Mouse (Mus musculus) ES-Bruce4 (cell line): ENCODE measurements at regions not wholly inside any gene's neighbourhood (a gene's known extent, or its start where the extent isn't known, plus 50 kb on each side); places are given as distances from the start of the nearest gene placed in this dataset.

Experiments used
- H3K27ac ChIP-seq: 2 replicates; pipeline ENCODE4 v1.5.1; 2012; ENCODE audit warnings: low read length, inconsistent platforms; ENCODE audit not compliant: insufficient read depth
- H3K27me3 ChIP-seq: 2 replicates; pipeline ENCODE4 v1.6.1; 2012; ENCODE audit warnings: mild to moderate bottlenecking, low read length, inconsistent platforms; ENCODE audit not compliant: control insufficient read depth, poor library complexity, insufficient read depth, severe bottlenecking
- H3K36me3 ChIP-seq: 2 replicates; pipeline ENCODE4 v1.6.1; 2012; ENCODE audit warnings: inconsistent platforms, mild to moderate bottlenecking, low read length, moderate library complexity; ENCODE audit not compliant: control insufficient read depth, poor library complexity, insufficient read depth, severe bottlenecking
- H3K4me1 ChIP-seq: one replicate; pipeline ENCODE4 v1.8.1; 2011; ENCODE audit warnings: low read length; ENCODE audit not compliant: control insufficient read depth, insufficient read depth
- H3K4me3 ChIP-seq: 2 replicates; pipeline ENCODE4 v1.5.1; 2011; ENCODE audit warnings: low read depth, mild to moderate bottlenecking, low read length
- H3K9ac ChIP-seq: 2 replicates; pipeline ENCODE4 v1.6.1; 2012; ENCODE audit warnings: low read depth, mild to moderate bottlenecking, inconsistent platforms; ENCODE audit not compliant: poor library complexity, severe bottlenecking
- H3K9me3 ChIP-seq: replicated peaks from 2 replicates; pipeline ENCODE4 v1.6.1; 2012; ENCODE audit warnings: mild to moderate bottlenecking, low read length, inconsistent platforms; ENCODE audit not compliant: control insufficient read depth, poor library complexity, insufficient read depth, severe bottlenecking
- CTCF ChIP-seq: IDR thresholded peaks from one replicate; pipeline ENCODE4 v1.8.1; 2011; ENCODE audit warnings: low read depth, low read length
- EP300 ChIP-seq: IDR thresholded peaks from 2 replicates; pipeline ENCODE4 v1.6.1; 2011; ENCODE audit warnings: low read depth, low read length; ENCODE audit not compliant: insufficient read depth
- POLR2A ChIP-seq: IDR thresholded peaks from one replicate; pipeline ENCODE4 v1.8.1; 2011; ENCODE audit warnings: low read length; ENCODE audit not compliant: insufficient read depth

DNA sequence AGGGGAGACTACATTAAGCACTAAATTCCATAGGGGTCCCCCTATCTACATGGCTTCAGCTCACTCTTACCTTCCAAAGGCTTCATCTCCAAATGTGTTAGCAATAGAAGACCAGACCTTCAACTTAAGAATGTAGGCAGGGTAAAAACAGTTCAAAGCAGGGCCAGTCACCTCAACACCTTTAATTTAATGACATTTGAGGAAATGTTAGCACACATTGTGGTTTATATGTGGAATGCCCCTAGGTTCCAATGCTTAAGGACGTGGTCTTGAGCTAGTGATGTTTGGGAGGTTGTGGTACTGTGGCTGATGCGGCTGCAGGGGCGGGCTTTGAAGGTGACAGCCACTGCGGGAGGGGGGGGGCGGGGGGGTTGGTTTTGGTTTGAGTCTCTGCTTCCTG lies 116.9 kb upstream of the Tut7 start:
- TF ChIP-seq EP300 (no peak), CTCF (no peak), POLR2A (no peak)
- no peaks in the 10 kb centered on the region for H3K36me3 ChIP-seq
- H3K27ac ChIP-seq = no peak overlapping the region
- H3K27me3 ChIP-seq = no peaks in the 10 kb centered on the region
- no peak overlapping the region for H3K9ac ChIP-seq
- no peak overlapping the region for H3K4me3 ChIP-seq
- no peaks in the 10 kb centered on the region for H3K9me3 ChIP-seq
- no peaks in the 10 kb centered on the region for H3K4me1 ChIP-seq

DNA sequence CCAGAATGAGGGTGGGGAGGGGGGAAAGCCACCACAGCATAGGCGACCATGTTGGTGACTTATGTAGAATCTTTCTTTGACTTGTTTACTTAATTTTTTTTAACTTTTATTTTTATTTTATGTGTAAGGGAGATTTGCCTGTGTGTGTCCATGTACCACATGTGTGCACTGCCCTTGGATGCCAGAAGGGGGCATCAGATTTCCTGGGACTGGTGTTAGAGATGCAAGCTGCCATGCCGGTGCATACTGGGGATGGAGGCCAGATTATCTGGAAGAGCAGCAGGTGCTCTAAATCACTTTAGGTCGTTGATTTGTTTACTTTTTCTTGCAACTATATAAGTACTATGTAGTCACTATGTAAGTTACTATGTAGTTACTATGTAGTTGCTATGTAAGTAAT lies 114.2 kb upstream of the Tut7 start:
- H3K27ac ChIP-seq = no peak overlapping the region
- H3K4me3 ChIP-seq = no peak overlapping the region
- no peaks in the 10 kb centered on the region for H3K4me1 ChIP-seq
- TF ChIP-seq POLR2A (no peak), EP300 (no peak), CTCF (peak; percentile 27)
- H3K9ac ChIP-seq = no peak overlapping the region
- H3K36me3 ChIP-seq = no peaks in the 10 kb centered on the region
- H3K27me3 ChIP-seq = no peaks in the 10 kb centered on the region
- H3K9me3 ChIP-seq = no peaks in the 10 kb centered on the region

DNA sequence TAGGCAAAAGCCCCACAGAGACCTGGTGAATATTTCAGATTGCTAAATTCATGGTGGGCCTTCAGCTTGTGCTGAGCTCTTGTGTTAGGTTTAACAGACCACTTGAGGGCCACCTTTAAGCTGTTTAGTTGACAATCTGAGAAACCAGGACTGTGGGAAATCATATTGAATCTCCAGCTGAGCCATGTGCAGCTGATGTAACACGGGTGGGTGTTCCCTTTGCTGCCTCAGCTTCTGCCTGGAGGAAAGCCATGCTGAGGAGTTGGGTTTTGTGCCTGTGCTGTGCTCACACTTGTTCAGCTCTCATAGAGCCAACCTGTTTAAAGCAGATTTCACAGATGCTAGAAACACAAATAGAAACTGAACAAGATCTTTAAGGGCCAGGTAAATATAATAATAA lies 111.6 kb upstream of the Tut7 start:
- H3K9me3 ChIP-seq = no peaks in the 10 kb centered on the region
- H3K36me3 ChIP-seq = no peaks in the 10 kb centered on the region
- H3K27ac ChIP-seq = no peak overlapping the region
- no peak overlapping the region for H3K4me3 ChIP-seq
- no peak overlapping the region for H3K9ac ChIP-seq
- H3K4me1 ChIP-seq = no peaks in the 10 kb centered on the region
- TF ChIP-seq EP300 = no peak
- no peak for TF ChIP-seq POLR2A
- TF ChIP-seq CTCF = no peak
- no peaks in the 10 kb centered on the region for H3K27me3 ChIP-seq

DNA sequence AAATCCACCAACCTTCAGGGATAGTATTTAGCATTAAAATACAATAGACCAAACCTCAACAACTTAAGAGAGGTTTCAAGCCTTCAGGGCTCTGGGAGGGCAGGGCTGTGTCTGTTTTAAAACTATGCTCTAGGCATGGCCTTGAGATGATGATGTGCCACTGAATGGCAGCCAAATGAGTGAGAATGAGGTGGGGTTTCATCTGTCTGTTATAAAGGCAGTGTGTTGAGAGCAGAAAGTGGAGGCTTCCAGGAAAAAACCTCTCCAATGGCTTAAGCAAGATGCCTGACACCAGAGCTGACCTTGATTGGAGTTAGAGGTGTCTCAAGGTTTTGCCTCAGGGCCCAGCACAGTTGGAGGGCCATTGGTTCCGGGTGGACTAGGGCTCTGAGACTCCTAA lies 111.1 kb upstream of the Tut7 start:
- H3K9ac ChIP-seq = no peak overlapping the region
- H3K9me3 ChIP-seq = no peaks in the 10 kb centered on the region
- no peak overlapping the region for H3K27ac ChIP-seq
- H3K36me3 ChIP-seq = no peaks in the 10 kb centered on the region
- TF ChIP-seq POLR2A = no peak
- TF ChIP-seq CTCF = no peak
- no peak for TF ChIP-seq EP300
- H3K4me1 ChIP-seq = no peaks in the 10 kb centered on the region
- no peak overlapping the region for H3K4me3 ChIP-seq
- H3K27me3 ChIP-seq = peaks cover under 1% of the 10 kb centered on the region; the same call in 1 of the 2 replicates

DNA sequence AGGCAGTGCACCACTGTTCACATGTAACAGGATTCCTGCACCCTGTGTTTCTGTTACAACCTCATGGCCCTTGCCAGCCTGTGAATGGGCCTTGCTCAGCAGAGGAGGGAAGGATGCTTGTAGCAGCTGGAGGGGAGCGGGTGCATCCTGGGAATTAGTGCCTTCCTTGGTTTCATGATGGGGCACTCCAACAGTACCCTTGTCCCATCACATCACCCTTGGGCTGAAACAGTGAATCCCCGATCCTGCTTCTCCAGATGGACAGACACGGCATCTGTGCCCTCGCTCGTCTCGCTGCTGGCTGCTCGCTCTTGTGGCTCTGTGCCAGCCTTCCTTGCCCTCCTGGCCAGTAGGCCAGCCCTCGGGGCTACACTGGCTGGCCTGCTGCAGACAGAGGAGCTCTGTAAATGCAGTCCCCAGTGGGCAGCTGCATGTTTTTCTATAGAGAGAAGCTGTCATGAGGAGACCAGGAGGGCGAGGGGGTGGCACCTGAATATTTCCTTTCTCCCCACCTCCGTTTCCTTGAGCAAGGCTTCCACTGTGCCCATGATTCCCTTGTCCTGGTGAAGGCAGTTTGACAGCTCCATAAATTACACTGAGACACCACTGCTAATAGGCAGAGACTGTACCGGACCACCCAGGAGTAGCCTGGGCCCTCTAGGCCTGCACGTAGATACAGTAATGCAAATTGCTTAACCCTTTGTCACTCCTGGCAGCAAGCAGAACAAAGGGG lies 104.6 kb upstream of the Tut7 start:
- Histone ChIP-seq H3K36me3 (no peaks in the 10 kb centered on the region), H3K4me1 (no peaks in the 10 kb centered on the region), H3K27ac (no peak overlapping the region), H3K27me3 (peaks cover 2% of the 10 kb centered on the region; the same call in 1 of the 2 replicates), H3K9me3 (no peaks in the 10 kb centered on the region), H3K9ac (no peak overlapping the region), H3K4me3 (no peak overlapping the region)
- TF ChIP-seq EP300 (no peak), POLR2A (no peak), CTCF (no peak)

DNA sequence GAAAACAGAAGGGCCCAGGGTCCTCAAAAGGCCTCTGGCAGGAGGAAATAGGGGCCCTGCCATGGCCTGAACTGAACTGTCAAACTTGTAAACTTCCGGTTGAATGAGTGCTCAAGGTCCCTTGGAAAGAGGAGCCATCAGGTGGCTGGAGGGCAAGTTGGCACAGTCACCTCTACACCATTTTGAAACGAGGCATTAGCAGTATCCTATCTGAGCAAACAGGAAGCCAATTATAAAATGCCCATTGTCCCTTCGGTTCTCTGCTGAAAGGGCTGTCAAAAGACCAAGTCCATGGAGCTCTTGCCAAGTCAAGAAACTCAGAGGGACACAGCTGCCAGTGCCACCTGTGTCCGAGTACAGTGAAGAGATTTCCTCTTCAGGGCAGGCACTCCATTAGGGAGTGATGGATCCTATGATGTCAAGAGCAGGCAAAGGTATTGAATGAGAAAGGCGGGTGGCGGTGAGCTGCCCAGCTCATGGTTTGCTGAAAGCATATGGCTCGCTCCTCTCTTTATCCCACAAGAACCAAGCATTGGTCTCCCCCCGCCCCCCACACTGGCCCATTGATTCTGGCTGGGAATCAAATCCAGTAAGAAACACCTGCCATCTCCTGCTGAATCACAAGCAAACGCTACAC lies 103.0 kb upstream of the Tut7 start:
- Histone ChIP-seq H3K9me3 (no peaks in the 10 kb centered on the region), H3K36me3 (no peaks in the 10 kb centered on the region), H3K27ac (no peak overlapping the region), H3K27me3 (peaks cover 2% of the 10 kb centered on the region; the same call in 1 of the 2 replicates), H3K9ac (no peak overlapping the region), H3K4me1 (no peaks in the 10 kb centered on the region), H3K4me3 (no peak overlapping the region)
- TF ChIP-seq CTCF = no peak
- no peak for TF ChIP-seq POLR2A
- TF ChIP-seq EP300 = no peak
